Mouse (Mus musculus): ENCODE measurements around the gene Gm15127. TPM values are rescaled to one million over a fixed set of nuclear protein-coding genes. Genes with fewer than 3 reads are reported as not detected.

The Gm15127 gene
- not detected in 2 replicates for polyA plus RNA-seq (2012; rRNA removed)

GRCm38 (mm10) chrX:148663298-148663697 is at the start of gene Gm15127:
Gm15127 (plus strand) TSS chrX:148663598.

DNA sequence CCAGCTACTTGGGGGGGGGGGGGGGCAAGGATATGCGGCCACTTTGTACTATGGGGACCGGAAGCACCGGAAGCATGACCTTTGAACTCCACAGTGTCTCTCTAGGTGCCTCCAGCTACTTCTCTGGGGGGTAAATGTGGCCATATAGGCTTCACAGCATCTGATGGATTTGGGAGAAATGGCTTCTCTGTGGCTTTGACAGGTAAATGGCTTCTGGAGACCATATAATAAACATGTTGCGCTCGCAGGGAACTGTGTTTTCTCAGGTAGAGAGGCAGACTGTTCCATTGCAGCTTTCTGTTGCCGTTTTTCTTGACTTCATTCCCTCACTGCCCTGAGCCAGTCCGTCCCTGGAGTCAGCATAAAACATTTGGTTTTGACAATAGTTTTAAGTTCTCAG is 48.3 kb upstream of the Gm15127 start, which contains the start of gene Gm8334:
Gm8334 (minus strand) TSS at position 101 of the 400 bp plus-strand sequence.

Other genes starting within 250 kb of the Gm15127 start
- not detected in 2 replicates for gene Gm15114, start 174.6 kb upstream of the Gm15127 start, polyA plus RNA-seq (2012; rRNA removed)
- gene Gm8334, start 48.4 kb upstream of the Gm15127 start, polyA plus RNA-seq (2012; rRNA removed), result not detected in 2 replicates
- not detected in 2 replicates for gene Luzp4, start 194.0 kb downstream of the Gm15127 start, polyA plus RNA-seq (2012; rRNA removed)